8 mouse cellular contexts compared by ENCODE assay signal in genomic region chr1:86505461-86505860, GRCm38 (mm10). TPM values are rescaled to one million over a fixed set of nuclear protein-coding genes. Genes with fewer than 3 reads are reported as not detected.
A peak's percentile ranks its signal among the peaks of the same experiment; 100 is the strongest.
DNase-seq lines count a peak whose midpoint lies in the region; ATAC-seq lines count a peak whose summit lies in the region.

No protein-coding gene starts in this region.

- H3K9me3 ChIP-seq in embryonic facial prominence, embryonic 13.5 days, result no peaks in the 10 kb centered on the region
- no peaks in the 10 kb centered on the region for H3K9me3 ChIP-seq in liver, embryonic 16.5 days (replicated peaks; ENCODE audit: control insufficient read depth, low read length)

- no peaks in the 10 kb centered on the region for H3K36me3 ChIP-seq in embryonic facial prominence, embryonic 13.5 days
- no peaks in the 10 kb centered on the region for H3K36me3 ChIP-seq in liver, embryonic 16.5 days (ENCODE audit: control insufficient read depth, insufficient read depth)

- H3K4me1 ChIP-seq in embryonic facial prominence, embryonic 13.5 days, result peaks cover 54% of the 10 kb centered on the region
- peaks cover 52% of the 10 kb centered on the region for H3K4me1 ChIP-seq in liver, embryonic 16.5 days (ENCODE audit: control insufficient read depth, low read depth, low read length)

- peak overlapping the region; percentile 71 for H3K4me2 ChIP-seq in embryonic facial prominence, embryonic 13.5 days
- H3K4me2 ChIP-seq in liver, embryonic 16.5 days (ENCODE audit: low read depth, low read length), result peak overlapping the region; percentile 95

- peak overlapping the region; percentile 48; the same call in 1 of the 2 replicates for H3K4me3 ChIP-seq in embryonic facial prominence, embryonic 13.5 days
- H3K4me3 ChIP-seq in liver, embryonic 16.5 days (ENCODE audit: low read depth, low read length), result no peak overlapping the region

- DNase-seq in adrenal gland, adult 2 months, result peak; percentile 37
- DNase-seq in adrenal gland, adult 18-20 months (ENCODE audit: low spot score in 2 of 2), result no peak
- DNase-seq in 416B (ENCODE audit: low read depth), result peak; percentile 81
- peak; percentile 65 for DNase-seq in heart, postnatal 4 days
- peak; percentile 62 for DNase-seq in skeletal muscle tissue, adult 2 months (ENCODE audit: low read depth, low spot score)
- DNase-seq in urinary bladder, postnatal 25 days (ENCODE audit: low spot score), result no peak

- peak overlapping the region; percentile 98 for H3K27ac ChIP-seq in embryonic facial prominence, embryonic 13.5 days
- H3K27ac ChIP-seq in liver, embryonic 16.5 days (ENCODE audit: low read length), result peak overlapping the region; percentile 80

- no peaks in the 10 kb centered on the region for H3K27me3 ChIP-seq in embryonic facial prominence, embryonic 13.5 days
- H3K27me3 ChIP-seq in liver, embryonic 16.5 days (ENCODE audit: control insufficient read depth, insufficient read depth, low read depth, low read length), result peaks cover 7% of the 10 kb centered on the region; the same call in 1 of the 2 replicates

- H3K9ac ChIP-seq in embryonic facial prominence, embryonic 13.5 days, result peak overlapping the region; percentile 81
- no peak overlapping the region; the same call in 1 of the 2 replicates for H3K9ac ChIP-seq in liver, embryonic 16.5 days (ENCODE audit: low read depth, low read length)

- no peak for ATAC-seq in embryonic facial prominence, embryonic 13.5 days (ENCODE audit: insufficient number of reproducible peaks, insufficient read depth, low FRiP score, low TSS enrichment, low read depth)
- ATAC-seq in liver, embryonic 16.5 days (ENCODE audit: low read depth), result no peak

- 75% methylated on average over 1 of the region's 1 CpGs for WGBS in embryonic facial prominence, embryonic 13.5 days
- 47% methylated on average over 1 of the region's 1 CpGs for WGBS in liver, embryonic 16.5 days (ENCODE audit: insufficient replicate concordance)

RNA-seq across cellular contexts. Expression of gene Ptma, which starts 21.1 kb away (rescaled TPM):
- total RNA-seq in adrenal gland, adult 2 months (2021), result 100 to 1,000 TPM; 538 to 582 TPM
- 728 and 947 TPM in 2 replicates for polyA plus RNA-seq in adrenal gland, adult 2 months (2012; rRNA removed)
- 100 to 1,000 TPM; 463 to 486 TPM for total RNA-seq in adrenal gland, adult 18-20 months (2021)
- polyA plus RNA-seq in embryonic facial prominence, embryonic 13.5 days (2015; fragmentation: Nextera tagmentation; extraction: Ambion mirVana), result 3,278 and 3,456 TPM in 2 replicates
- 100 to 1,000 TPM; 724 to 726 TPM for total RNA-seq in heart, postnatal 4 days (2021)
- 500 and 746 TPM in 2 replicates for polyA plus RNA-seq in liver, embryonic 16.5 days (2015; fragmentation: Nextera tagmentation; extraction: Ambion mirVana)

Comparison
In these comparisons a context has a peak if more than half of its experiments do, and no peak if none do; other contexts are left out.
1. DNase-seq: peak in adrenal gland, adult 2 months (single experiment), 416B (single experiment), heart, postnatal 4 days (single experiment) and skeletal muscle tissue, adult 2 months (single experiment); none in adrenal gland, adult 18-20 months (0 of 2) and urinary bladder, postnatal 25 days (single experiment).